Mouse (Mus musculus): ENCODE results near the gene Foxr1. TPM values are rescaled to one million over a fixed set of nuclear protein-coding genes. Genes with fewer than 3 reads are reported as not detected.

Foxr1 gene
- total and polyA plus RNA-seq, 2 experiments from 2014 or later: not detected

DNA sequence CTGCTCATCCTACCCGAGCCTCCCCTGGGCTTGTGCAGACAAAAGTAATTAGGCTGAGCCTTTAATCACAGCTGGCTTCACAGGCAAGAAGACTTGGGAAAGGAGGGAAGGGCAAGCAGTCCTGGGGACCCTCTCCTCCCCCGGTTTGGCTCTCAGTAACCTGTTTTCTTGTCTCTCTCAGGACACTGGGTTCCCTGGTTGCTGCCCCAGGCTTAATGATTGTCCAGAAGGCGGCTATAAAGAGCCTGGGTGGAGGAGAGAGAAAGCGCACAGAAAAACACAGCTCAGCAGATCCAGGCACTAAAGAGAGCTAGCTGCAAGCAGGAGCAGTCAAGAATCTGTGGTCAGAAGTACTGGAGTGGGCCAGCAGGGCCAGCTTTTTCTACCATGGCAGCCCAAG, 42.8 kb downstream of the Foxr1 start:
- DNase-seq (no peak), ATAC-seq (no peak)
- 14% methylated on average over 4 of the region's 4 CpGs for WGBS

DNA sequence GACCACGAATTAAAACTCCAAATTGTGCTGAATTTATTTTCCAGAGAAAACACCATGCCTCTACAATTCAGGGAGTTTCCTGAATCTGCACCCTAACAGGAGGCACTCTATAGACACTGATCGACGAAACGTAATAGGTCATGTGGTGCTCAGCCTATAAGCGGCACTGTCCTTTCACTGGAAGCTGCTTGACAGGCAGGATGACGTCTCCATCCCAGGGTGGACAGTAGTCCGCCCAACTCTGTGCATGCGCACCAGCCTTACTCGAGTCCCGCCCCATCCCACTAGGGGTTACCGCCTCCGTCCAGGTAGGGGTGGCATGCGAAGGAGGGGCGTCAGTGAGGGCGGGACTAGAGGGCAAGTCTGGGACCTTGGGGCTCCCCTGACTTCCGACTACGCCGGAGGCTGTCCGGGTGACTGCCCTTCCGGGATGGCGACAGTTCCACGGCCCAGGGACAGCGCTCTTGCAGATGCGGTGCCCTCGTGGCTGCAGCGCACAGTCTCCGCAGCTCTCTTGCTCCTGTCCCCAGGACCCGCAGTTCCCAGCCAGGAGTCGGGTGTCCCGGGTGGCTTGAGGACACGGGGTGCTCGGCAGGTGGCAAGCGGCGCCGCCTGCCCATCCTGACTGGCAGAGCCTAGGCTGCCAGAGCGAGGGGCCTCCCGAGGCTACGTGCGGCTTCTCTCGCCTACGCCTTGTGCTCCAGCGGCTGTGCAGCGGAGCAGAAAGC, 44.1 kb downstream of the Foxr1 start, which contains the start of gene Slc37a4:
Slc37a4 (plus strand) TSS at position 169 of the 728 bp plus-strand sequence.
- WGBS: under 1% methylated on average over 43 of the region's 43 CpGs
- H3K9me3 ChIP-seq (ENCODE audit: low read length): no peaks in the 10 kb centered on the region
- DNase-seq (peak; percentile 90), ATAC-seq (peak; percentile 97)
- H3K4me1 ChIP-seq (ENCODE audit: insufficient read depth): 0 out of 2 replicates have a peak, but pooled peaks cover 15% of the 10 kb centered on the region
- H3K4me3 ChIP-seq (ENCODE audit: low read depth, low read length): peak within 1 kb of the TSS; percentile 64
- H3K27me3 ChIP-seq (ENCODE audit: insufficient read depth, low read length): no peaks in the 10 kb centered on the region
- peaks cover 24% of the 10 kb centered on the region for H3K36me3 ChIP-seq (ENCODE audit: insufficient read depth)
- TF ChIP-seq CTCF (IDR thresholded peaks at IDR 0.05; ENCODE audit: low read depth): peak; percentile 37
- H3K9ac ChIP-seq: peak within 1 kb of the TSS; percentile 84
- peak within 1 kb of the TSS; percentile 74 for H3K27ac ChIP-seq (ENCODE audit: low read depth, low read length)
- H3K4me2 ChIP-seq (ENCODE audit: low read depth): peak within 1 kb of the TSS; percentile 90

More for the DNA sequence above, 42.8 kb downstream of the Foxr1 start:
- Histone ChIP-seq H3K27ac (ENCODE audit: low read depth, low read length) (no peak overlapping the region), H3K4me1 (ENCODE audit: insufficient read depth) (0 out of 2 replicates have a peak, but pooled peaks cover 15% of the 10 kb centered on the region), H3K9me3 (ENCODE audit: low read length) (no peaks in the 10 kb centered on the region), H3K9ac (peak overlapping the region; percentile 84; the same call in 1 of the 2 replicates), H3K36me3 (ENCODE audit: insufficient read depth) (peaks cover 35% of the 10 kb centered on the region), H3K4me3 (ENCODE audit: low read depth, low read length) (peak overlapping the region; percentile 64), H3K4me2 (ENCODE audit: low read depth) (peak overlapping the region; percentile 90), H3K27me3 (ENCODE audit: insufficient read depth, low read length) (no peaks in the 10 kb centered on the region)
- no peak for TF ChIP-seq CTCF (IDR thresholded peaks at IDR 0.05; ENCODE audit: low read depth)

DNA sequence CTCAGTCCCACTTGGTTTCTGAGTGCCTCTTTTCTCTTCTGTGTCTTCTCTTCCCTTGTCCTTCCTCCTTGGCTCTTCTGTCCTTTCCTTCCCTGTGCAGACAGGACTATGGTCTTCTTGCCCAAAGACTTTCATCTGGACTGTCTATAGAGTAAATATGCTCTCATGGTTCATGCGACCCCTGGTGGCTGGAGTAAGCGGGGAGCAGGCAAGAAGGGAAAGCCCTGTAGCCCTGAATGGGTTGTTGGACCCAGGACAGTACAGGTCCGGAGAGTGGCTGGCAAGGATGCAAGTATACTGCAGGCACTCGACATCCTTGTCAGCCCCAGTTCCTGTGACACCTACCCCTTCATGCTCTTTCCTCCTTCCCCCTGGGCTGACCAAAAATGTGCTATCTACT, 49.5 kb downstream of the Foxr1 start:
- ATAC-seq (peak; percentile 59), DNase-seq (peak; percentile 70)
- Histone ChIP-seq H3K9me3 (ENCODE audit: low read length) (no peaks in the 10 kb centered on the region), H3K4me3 (ENCODE audit: low read depth, low read length) (no peak overlapping the region), H3K4me2 (ENCODE audit: low read depth) (no peak overlapping the region), H3K36me3 (ENCODE audit: insufficient read depth) (peaks cover 46% of the 10 kb centered on the region), H3K4me1 (ENCODE audit: insufficient read depth) (no peaks in the 10 kb centered on the region), H3K27ac (ENCODE audit: low read depth, low read length) (no peak overlapping the region), H3K27me3 (ENCODE audit: insufficient read depth, low read length) (no peaks in the 10 kb centered on the region), H3K9ac (no peak overlapping the region)
- peak; percentile 88 for TF ChIP-seq CTCF (IDR thresholded peaks at IDR 0.05; ENCODE audit: low read depth)
- WGBS: 34% methylated on average over 4 of the region's 4 CpGs

DNA sequence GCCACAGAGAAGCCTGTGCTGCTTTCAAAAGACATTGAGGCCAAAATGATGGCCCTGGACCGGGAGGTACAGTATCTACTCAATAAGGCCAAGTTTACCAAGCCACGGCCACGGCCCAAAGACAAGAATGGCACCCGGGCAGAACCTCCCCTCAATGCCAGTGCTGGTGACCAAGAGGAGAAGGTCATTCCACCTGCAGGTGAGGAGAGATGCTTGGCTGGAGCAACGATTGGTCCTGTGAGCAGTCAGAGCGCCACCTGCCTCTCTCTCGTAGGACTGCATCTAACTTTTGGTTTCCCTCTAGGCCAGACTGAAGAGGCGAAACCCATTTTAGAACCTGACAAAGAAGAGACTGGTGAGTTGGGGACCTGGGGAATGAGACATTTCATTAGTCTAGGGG, 51.7 kb downstream of the Foxr1 start:
- Histone ChIP-seq H3K4me2 (ENCODE audit: low read depth) (no peak overlapping the region), H3K36me3 (ENCODE audit: insufficient read depth) (peaks cover 68% of the 10 kb centered on the region), H3K9ac (no peak overlapping the region), H3K9me3 (ENCODE audit: low read length) (no peaks in the 10 kb centered on the region), H3K27me3 (ENCODE audit: insufficient read depth, low read length) (no peaks in the 10 kb centered on the region), H3K4me3 (ENCODE audit: low read depth, low read length) (no peak overlapping the region), H3K4me1 (ENCODE audit: insufficient read depth) (no peaks in the 10 kb centered on the region), H3K27ac (ENCODE audit: low read depth, low read length) (no peak overlapping the region)
- TF ChIP-seq CTCF (IDR thresholded peaks at IDR 0.05; ENCODE audit: low read depth): peak; percentile 78
- WGBS: 54% methylated on average over 8 of the region's 8 CpGs
- no peak for ATAC-seq
- peak; percentile 35 for DNase-seq

DNA sequence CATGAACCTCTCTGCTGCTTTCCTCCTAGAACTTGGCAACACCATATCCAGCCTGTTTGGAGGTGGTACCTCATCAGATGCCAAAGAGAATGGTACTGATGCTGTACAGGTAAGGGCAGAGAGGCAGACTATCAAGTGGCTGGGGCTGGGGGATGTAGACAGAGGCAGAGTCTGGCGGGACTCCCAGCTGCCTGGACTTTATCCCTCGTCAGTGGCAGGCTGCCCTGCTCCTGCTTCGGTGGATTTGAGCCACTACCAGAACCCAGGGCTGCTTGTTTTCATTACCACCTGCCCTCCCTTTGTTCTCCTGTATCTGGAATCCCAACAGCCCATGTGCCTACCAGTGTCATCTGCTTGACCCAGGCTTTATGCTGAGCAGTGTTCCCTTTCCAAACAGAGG, 53.7 kb downstream of the Foxr1 start:
- Histone ChIP-seq H3K9me3 (ENCODE audit: low read length) (no peaks in the 10 kb centered on the region), H3K27ac (ENCODE audit: low read depth, low read length) (no peak overlapping the region), H3K9ac (no peak overlapping the region), H3K27me3 (ENCODE audit: insufficient read depth, low read length) (no peaks in the 10 kb centered on the region), H3K36me3 (ENCODE audit: insufficient read depth) (peaks cover 88% of the 10 kb centered on the region), H3K4me3 (ENCODE audit: low read depth, low read length) (no peak overlapping the region), H3K4me2 (ENCODE audit: low read depth) (no peak overlapping the region), H3K4me1 (ENCODE audit: insufficient read depth) (no peaks in the 10 kb centered on the region)
- DNase-seq: no peak
- ATAC-seq: no peak
- WGBS: 86% methylated on average over 3 of the region's 3 CpGs
- TF ChIP-seq CTCF (IDR thresholded peaks at IDR 0.05; ENCODE audit: low read depth): no peak

DNA sequence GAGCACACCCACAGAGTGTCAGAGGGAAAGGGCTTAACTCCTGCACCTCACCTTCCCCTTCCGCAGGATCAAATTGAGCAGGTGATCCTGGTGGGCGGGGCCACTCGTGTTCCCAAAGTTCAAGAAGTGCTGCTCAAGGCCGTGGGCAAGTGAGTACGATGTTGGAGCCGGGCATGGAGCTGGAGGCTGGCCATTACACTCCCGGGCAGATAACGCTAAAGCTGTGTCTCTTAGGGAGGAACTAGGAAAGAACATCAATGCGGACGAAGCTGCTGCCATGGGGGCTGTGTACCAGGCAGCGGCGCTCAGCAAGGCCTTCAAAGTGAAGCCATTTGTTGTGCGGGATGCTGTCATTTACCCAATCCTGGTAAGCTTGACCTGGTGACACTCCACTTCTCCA, 56.3 kb downstream of the Foxr1 start:
- 92% methylated on average over 13 of the region's 13 CpGs for WGBS
- no peak for DNase-seq
- Histone ChIP-seq H3K4me2 (ENCODE audit: low read depth) (no peak overlapping the region), H3K27ac (ENCODE audit: low read depth, low read length) (no peak overlapping the region), H3K27me3 (ENCODE audit: insufficient read depth, low read length) (no peaks in the 10 kb centered on the region), H3K9me3 (ENCODE audit: low read length) (no peaks in the 10 kb centered on the region), H3K9ac (no peak overlapping the region), H3K4me1 (ENCODE audit: insufficient read depth) (peaks cover 6% of the 10 kb centered on the region), H3K36me3 (ENCODE audit: insufficient read depth) (peaks cover 85% of the 10 kb centered on the region), H3K4me3 (ENCODE audit: low read depth, low read length) (no peak overlapping the region)
- no peak for ATAC-seq
- no peak for TF ChIP-seq CTCF (IDR thresholded peaks at IDR 0.05; ENCODE audit: low read depth)

Small RNA genes within 50 kb of the gene (microRNA-seq; reads per million reads assigned to microRNA genes)
- gene Mir7085: 0.24 to 0.39 reads per million in 2 experiments

Other genes with a start within 250 kb of the Foxr1 start
- gene Cbl, start 207.1 kb downstream of the Foxr1 start, total RNA-seq (2014; rRNA removed): 16.0 and 24.4 TPM in 2 replicates
- 6.8 and 14.4 TPM in 2 replicates for gene Cbl, start 207.1 kb downstream of the Foxr1 start, polyA plus RNA-seq (2015; fragmentation: Nextera tagmentation; extraction: Ambion mirVana)
- 3.5 and 7.8 TPM in 2 replicates for gene Ccdc153, start 200.5 kb downstream of the Foxr1 start, total RNA-seq (2014; rRNA removed)
- gene Ccdc153, start 200.5 kb downstream of the Foxr1 start, polyA plus RNA-seq (2015; fragmentation: Nextera tagmentation; extraction: Ambion mirVana): 5.0 and 7.0 TPM in 2 replicates
- 0.33 and 1.0 TPM in 2 replicates for gene Pdzd3, start 189.7 kb downstream of the Foxr1 start, total RNA-seq (2014; rRNA removed)
- 0.43 and 1.0 TPM in 2 replicates for gene Pdzd3, start 189.7 kb downstream of the Foxr1 start, polyA plus RNA-seq (2015; fragmentation: Nextera tagmentation; extraction: Ambion mirVana)
- gene Nlrx1, start 172.5 kb downstream of the Foxr1 start, total RNA-seq (2014; rRNA removed): 5.8 and 5.9 TPM in 2 replicates
- gene Nlrx1, start 172.5 kb downstream of the Foxr1 start, polyA plus RNA-seq (2015; fragmentation: Nextera tagmentation; extraction: Ambion mirVana): 5.7 and 7.1 TPM in 2 replicates
- gene Abcg4, start 152.5 kb downstream of the Foxr1 start, total RNA-seq (2014; rRNA removed): 30.6 and 45.2 TPM in 2 replicates
- 15.2 and 20.4 TPM in 2 replicates for gene Abcg4, start 152.5 kb downstream of the Foxr1 start, polyA plus RNA-seq (2015; fragmentation: Nextera tagmentation; extraction: Ambion mirVana)
- 24.4 and 29.5 TPM in 2 replicates for gene Hinfp, start 135.5 kb downstream of the Foxr1 start, total RNA-seq (2014; rRNA removed)
- gene Hinfp, start 135.5 kb downstream of the Foxr1 start, polyA plus RNA-seq (2015; fragmentation: Nextera tagmentation; extraction: Ambion mirVana): 10.7 and 14.2 TPM in 2 replicates
- gene C2cd2l, start 120.9 kb downstream of the Foxr1 start, total RNA-seq (2014; rRNA removed): 42.9 and 54.2 TPM in 2 replicates
- 26.2 and 33.2 TPM in 2 replicates for gene C2cd2l, start 120.9 kb downstream of the Foxr1 start, polyA plus RNA-seq (2015; fragmentation: Nextera tagmentation; extraction: Ambion mirVana)
- 17.7 and 18.3 TPM in 2 replicates for gene Dpagt1, start 115.1 kb downstream of the Foxr1 start, total RNA-seq (2014; rRNA removed)
- gene Dpagt1, start 115.1 kb downstream of the Foxr1 start, polyA plus RNA-seq (2015; fragmentation: Nextera tagmentation; extraction: Ambion mirVana): 30.1 and 30.6 TPM in 2 replicates
- 97.8 and 109 TPM in 2 replicates for gene H2afx, start 106.4 kb downstream of the Foxr1 start, total RNA-seq (2014; rRNA removed)
- gene H2afx, start 106.4 kb downstream of the Foxr1 start, polyA plus RNA-seq (2015; fragmentation: Nextera tagmentation; extraction: Ambion mirVana): 143 and 149 TPM in 2 replicates
- gene Hmbs, start 96.9 kb downstream of the Foxr1 start, total RNA-seq (2014; rRNA removed): 38.1 and 38.6 TPM in 2 replicates
- 53.3 and 55.0 TPM in 2 replicates for gene Hmbs, start 96.9 kb downstream of the Foxr1 start, polyA plus RNA-seq (2015; fragmentation: Nextera tagmentation; extraction: Ambion mirVana)
- 37.6 and 39.1 TPM in 2 replicates for gene Vps11, start 79.5 kb downstream of the Foxr1 start, total RNA-seq (2014; rRNA removed)
- 36.2 and 39.9 TPM in 2 replicates for gene Vps11, start 79.5 kb downstream of the Foxr1 start, polyA plus RNA-seq (2015; fragmentation: Nextera tagmentation; extraction: Ambion mirVana)
- 51.8 and 59.0 TPM in 2 replicates for gene Hyou1, start 61.6 kb downstream of the Foxr1 start, total RNA-seq (2014; rRNA removed)
- 14.0 and 17.4 TPM in 2 replicates for gene Hyou1, start 61.6 kb downstream of the Foxr1 start, polyA plus RNA-seq (2015; fragmentation: Nextera tagmentation; extraction: Ambion mirVana)
- 51.6 and 69.5 TPM in 2 replicates for gene Slc37a4, start 44.3 kb downstream of the Foxr1 start, total RNA-seq (2014; rRNA removed)
- gene Slc37a4, start 44.3 kb downstream of the Foxr1 start, polyA plus RNA-seq (2015; fragmentation: Nextera tagmentation; extraction: Ambion mirVana): 32.3 and 39.4 TPM in 2 replicates
- 704 and 1,244 TPM in 2 replicates for gene Rps25, start 34.0 kb downstream of the Foxr1 start, total RNA-seq (2014; rRNA removed)
- gene Rps25, start 34.0 kb downstream of the Foxr1 start, polyA plus RNA-seq (2015; fragmentation: Nextera tagmentation; extraction: Ambion mirVana): 1,723 and 2,412 TPM in 2 replicates
- 195 and 237 TPM in 2 replicates for gene Trappc4, start 33.5 kb downstream of the Foxr1 start, total RNA-seq (2014; rRNA removed)
- gene Trappc4, start 33.5 kb downstream of the Foxr1 start, polyA plus RNA-seq (2015; fragmentation: Nextera tagmentation; extraction: Ambion mirVana): 369 and 397 TPM in 2 replicates
- gene Ccdc84, start 22.6 kb downstream of the Foxr1 start, total RNA-seq (2014; rRNA removed): 24.4 and 24.5 TPM in 2 replicates
- gene Ccdc84, start 22.6 kb downstream of the Foxr1 start, polyA plus RNA-seq (2015; fragmentation: Nextera tagmentation; extraction: Ambion mirVana): 20.1 and 25.2 TPM in 2 replicates
- gene Upk2, start 13.8 kb upstream of the Foxr1 start, total RNA-seq (2014; rRNA removed): not detected in 2 replicates
- not detected in 2 replicates for gene Upk2, start 13.8 kb upstream of the Foxr1 start, polyA plus RNA-seq (2015; fragmentation: Nextera tagmentation; extraction: Ambion mirVana)
- 29.2 and 38.7 TPM in 2 replicates for gene Bcl9l, start 41.7 kb upstream of the Foxr1 start, total RNA-seq (2014; rRNA removed)
- 9.3 and 13.0 TPM in 2 replicates for gene Bcl9l, start 41.7 kb upstream of the Foxr1 start, polyA plus RNA-seq (2015; fragmentation: Nextera tagmentation; extraction: Ambion mirVana)
- not detected in 2 replicates for gene Cxcr5, start 120.7 kb upstream of the Foxr1 start, total RNA-seq (2014; rRNA removed)
- gene Cxcr5, start 120.7 kb upstream of the Foxr1 start, polyA plus RNA-seq (2015; fragmentation: Nextera tagmentation; extraction: Ambion mirVana): not detected in 2 replicates
- gene Ddx6, start 163.8 kb upstream of the Foxr1 start, total RNA-seq (2014; rRNA removed): 59.2 and 76.2 TPM in 2 replicates
- gene Ddx6, start 163.8 kb upstream of the Foxr1 start, polyA plus RNA-seq (2015; fragmentation: Nextera tagmentation; extraction: Ambion mirVana): 11.1 and 18.3 TPM in 2 replicates
- not detected in 2 replicates for gene Treh, start 232.1 kb upstream of the Foxr1 start, total RNA-seq (2014; rRNA removed)
- not detected in 2 replicates for gene Treh, start 232.1 kb upstream of the Foxr1 start, polyA plus RNA-seq (2015; fragmentation: Nextera tagmentation; extraction: Ambion mirVana)